Mouse (Mus musculus): ENCODE data around the gene Gif.

Gene Gif

DNA sequence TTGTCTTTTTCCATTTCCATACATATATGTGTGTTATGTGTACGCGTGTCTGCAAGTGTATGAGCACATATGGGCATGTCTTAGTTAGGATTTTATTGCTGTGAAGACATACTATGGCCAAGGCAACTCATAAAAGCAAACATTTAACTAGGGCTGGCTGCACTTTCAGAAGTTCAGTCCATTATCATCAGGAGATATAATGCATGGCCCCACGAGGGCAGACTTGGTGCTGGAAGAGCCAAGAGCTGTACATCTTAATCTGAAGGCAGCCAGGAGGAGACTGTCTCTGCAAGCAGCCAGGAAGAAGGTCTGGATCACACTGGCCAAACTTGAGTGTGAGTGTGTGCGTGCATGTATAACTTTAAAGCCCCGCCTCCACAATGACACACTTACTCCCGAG, 47.1 kb downstream of the Gif start:
- no peak for DNase-seq (ENCODE audit: low spot score in 2 of 2)

DNA sequence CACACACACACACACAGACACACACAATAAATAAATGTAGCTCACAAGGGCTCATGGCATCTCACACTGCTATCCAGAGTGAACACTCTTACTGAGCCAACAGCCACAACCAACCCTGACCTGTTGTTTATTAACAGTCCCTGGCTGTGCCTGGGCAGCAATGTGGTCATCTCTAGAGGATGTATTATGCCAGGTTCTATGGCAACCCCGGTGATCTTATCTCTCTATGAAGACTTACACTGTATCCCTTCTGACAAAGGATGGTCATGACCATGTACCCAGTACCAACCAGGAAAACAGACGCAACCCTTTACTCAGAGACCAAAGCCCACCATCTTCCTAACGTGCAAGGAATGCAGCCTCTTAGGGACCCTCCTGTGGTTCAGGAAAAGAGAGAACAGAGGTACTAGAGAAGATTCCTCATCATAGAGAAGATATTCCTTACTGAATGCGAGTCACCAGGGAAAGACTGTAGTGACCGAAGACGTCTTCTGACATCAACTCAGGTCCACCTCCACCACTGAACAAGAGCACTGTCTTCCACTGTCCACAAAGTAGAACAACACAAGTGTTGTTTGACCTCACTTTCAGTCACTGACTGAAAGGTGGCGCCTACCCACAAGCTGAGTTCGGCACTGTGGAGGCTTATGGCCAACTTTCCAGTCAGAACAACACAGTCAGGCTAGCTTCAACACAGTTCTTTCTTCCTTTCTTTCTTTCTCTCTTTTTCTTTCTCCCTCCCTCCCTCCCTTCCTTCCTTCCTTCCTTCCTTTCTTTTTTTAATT, 53.4 kb downstream of the Gif start:
- DNase-seq (ENCODE audit: low spot score in 2 of 2), result no peak

DNA sequence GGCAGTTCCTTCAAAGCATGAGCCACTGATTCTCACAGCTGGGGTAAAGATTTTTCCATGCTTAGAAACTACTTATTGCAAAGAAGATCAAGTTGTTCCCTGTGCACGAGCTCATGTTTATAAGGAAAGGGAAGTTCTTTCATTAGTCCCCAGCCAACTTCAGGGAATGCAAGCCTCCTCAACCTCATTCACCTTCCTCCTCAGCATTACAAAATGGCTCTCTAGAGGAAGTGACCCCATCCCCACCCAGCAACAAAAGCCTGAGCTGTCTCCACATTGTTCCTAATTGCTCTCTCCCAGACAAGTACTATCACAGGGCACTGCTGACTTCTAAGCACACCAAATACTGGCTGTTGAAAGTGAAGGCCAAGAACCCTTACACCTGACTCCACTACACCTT, 57.1 kb downstream of the Gif start:
- no peak for DNase-seq (ENCODE audit: low spot score in 2 of 2)

DNA sequence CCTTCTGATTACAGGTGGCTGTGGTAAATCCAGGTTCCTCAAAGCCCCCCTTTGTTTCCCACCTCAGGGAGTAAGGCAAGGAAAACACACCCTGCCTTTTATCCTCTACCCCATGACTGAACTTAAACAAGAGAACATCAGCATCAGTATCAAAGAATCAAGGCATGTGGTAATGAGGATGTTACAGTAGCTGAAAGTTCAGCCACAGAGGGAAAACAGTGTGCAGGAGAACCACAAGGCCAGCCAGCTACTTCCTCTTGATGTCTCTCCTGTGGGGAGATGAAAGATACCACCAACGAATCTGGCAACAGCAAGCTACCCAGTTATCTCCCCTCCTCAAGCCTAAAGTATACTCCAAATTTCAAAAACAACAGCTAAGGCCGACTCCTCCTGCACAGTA, 59.9 kb downstream of the Gif start:
- peak; percentile 5 to 7 for DNase-seq (ENCODE audit: low spot score in 2 of 2)

DNA sequence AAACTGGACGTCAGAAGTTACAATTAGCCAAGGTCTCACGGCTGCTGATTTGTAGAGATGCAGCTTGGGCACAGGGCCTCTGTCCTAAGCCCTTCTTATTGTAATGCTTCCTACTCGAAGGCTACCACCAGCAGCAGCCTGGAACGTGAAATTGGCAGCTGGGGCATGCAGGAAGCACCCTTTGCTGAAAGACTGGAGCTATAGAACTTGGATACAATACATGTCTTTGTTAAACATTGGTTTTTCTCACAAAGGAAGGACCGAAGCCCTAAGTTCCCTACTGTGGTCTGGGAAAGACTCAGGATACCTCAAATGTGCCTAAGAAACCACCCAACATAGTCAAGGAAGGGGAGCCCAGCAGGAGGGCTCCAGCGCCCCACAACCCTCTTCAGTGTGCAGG, 60.5 kb downstream of the Gif start:
- no peak for DNase-seq (ENCODE audit: low spot score in 2 of 2)

DNA sequence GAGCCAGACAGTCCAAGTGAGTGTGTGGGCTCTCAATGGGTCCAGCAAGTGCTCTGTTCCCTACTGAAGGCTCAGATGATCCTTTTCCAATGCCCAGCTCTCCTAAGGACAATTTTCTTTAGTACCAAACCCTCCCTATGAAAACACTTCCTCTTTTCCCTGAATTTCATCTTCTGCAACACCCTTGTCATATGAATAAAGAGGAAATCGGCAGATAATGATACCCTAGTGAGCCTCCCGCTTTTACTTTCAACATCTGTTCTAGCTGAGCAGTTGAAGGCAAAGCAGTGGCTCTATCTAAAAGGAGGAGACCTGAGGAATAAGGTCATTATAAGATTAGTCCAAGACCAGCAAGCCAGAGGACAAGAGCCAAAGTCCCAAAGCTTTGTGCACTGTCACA, 61.1 kb downstream of the Gif start:
- no peak for DNase-seq (ENCODE audit: low spot score in 2 of 2)

DNA sequence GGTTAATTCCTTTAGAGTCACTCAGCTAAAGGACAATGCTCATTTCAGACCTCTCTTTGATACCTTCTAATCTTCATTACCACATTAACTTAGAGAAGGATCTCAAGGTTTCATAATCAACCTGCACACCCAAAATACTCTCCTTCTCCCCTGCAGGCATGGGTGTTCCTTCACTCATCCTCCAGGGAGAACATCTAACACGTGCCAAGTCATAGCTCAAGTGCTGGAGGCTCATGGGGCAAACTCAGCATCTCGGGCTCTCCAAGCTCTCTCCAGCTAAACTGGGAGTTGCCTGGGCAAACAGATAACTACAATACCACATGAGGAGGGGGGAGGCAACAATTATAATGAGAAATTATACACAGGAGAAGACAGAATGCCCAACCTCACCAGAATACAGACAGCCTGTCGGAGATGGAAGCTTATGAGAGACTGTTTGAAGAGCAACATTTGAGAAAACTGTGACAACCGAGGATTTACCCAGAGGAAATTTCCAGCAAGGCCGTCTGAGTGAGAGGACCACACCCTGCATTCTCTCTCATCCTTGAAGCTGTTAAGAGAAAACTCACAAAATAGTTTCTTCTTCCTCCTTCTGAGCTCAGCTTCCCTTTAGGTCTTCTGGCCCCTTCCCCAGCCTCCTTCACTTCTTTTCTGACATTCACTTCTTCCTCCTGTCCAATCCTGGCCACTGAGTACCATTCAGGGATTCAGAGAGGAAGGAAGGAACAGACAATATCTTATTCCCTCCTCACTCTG, 62.8 kb downstream of the Gif start:
- no peak for DNase-seq (ENCODE audit: low spot score in 2 of 2)

DNA sequence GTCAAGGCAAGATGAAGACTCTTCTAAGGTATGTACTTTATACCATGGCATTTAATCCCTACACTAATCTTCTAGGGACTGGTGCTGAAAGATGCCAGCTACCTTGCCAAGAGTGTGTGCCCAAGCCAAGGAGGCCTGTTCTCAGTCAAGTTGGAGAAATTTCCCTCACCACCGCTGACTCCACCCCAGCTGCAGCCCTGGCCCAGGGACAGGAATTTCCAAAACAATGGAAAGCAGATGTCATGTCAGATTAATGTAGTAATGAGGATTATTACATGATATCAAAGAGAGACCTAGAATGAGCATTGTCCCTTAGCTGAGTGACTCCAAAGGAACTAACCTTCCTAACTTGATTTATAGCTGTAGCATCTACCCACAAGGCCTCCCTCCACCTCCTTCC, 63.5 kb downstream of the Gif start:
- DNase-seq (ENCODE audit: low spot score in 2 of 2), result no peak

DNA sequence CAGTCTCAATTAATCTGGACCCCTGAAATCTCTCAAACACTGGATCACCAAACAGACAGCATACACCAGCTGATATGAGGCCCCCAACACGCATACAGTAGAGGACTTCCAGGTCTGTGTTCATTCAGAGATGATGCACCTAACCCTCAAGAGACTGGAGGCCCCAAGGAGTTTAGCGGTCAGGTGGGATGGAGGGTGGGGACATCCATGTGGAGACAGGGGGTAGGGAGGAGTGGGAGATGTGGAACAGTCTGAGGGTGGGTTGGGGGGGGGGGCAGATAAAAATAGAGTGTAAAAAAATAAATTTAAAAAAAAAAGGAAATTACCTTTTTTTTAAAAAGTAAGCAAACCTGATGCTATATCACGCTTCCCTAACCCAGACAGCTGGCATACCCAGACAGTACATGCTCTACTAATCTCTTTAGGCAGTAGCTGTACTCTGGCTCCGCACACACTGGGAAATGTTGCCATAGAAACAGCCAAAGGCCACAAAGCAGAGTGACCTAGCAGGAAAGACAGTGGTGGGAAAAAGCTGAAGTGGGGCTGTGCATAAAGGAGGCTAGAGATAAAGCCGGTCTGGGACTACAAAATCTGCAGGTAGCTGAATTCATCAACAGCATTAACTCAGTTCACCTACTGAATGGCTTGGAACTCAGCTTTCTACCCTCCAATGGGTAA, 64.5 kb downstream of the Gif start:
- DNase-seq (ENCODE audit: low spot score in 2 of 2), result no peak
